ENCODE assay signal across 8 mouse cellular contexts in the genomic region with DNA sequence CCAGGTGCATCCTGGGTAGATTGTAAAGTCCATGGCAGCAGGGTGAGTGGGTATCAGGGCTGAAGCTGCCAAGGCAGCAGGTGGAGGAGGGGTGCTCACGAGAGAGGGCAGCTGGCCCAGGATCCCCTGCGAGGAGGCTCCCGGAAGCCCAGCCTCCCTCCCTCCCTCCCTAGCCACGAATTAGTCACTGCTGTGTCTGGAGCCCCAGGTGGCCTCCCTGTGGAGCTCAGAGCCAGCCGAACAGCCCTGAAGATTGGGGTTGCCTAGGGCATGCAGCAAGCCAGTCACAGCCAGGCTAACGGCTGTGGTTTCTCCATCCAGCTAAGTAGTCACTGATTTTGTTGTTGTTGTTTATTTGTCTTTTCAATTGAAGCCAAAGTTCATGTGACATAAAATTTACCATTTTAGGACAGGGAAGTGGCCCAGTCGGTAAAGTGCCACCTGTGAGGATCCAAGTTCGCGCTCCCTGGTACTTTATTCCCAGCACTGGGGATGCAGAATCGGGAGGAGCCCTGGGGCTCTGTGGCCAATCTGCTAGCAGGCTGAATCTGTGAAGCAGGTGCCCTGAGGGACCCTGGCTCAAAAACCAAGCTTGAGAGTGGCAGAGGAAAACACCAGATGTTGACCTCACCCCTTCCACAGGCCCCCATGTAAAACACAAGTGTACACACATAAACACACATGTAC. TPM values are rescaled to one million over a fixed set of nuclear protein-coding genes. Genes with fewer than 3 reads are reported as not detected.
DNase-seq lines count a peak whose midpoint lies in the region; ATAC-seq and TF ChIP-seq lines count a peak whose summit lies in the region.

No protein-coding gene starts in this region.

- H3K27me3 ChIP-seq in CH12.LX (replicated peaks): no peaks in the 10 kb centered on the region
- no peaks in the 10 kb centered on the region for H3K27me3 ChIP-seq in heart, embryonic 16.5 days (ENCODE audit: control insufficient read depth, insufficient read depth, low read length)
- H3K27me3 ChIP-seq in limb, embryonic 11.5 days (ENCODE audit: control insufficient read depth, insufficient read depth, low read length): peaks cover 6% of the 10 kb centered on the region; the same call in 1 of the 2 replicates
- H3K27me3 ChIP-seq in stomach, embryonic 14.5 days (ENCODE audit: control insufficient read depth, insufficient read depth, low read length): no peaks in the 10 kb centered on the region

- 12% methylated on average over 9 of the region's 10 CpGs for WGBS in heart, embryonic 16.5 days
- WGBS in limb, embryonic 11.5 days: 10% methylated on average over 10 of the region's 10 CpGs
- WGBS in stomach, embryonic 14.5 days: 15% methylated on average over 10 of the region's 10 CpGs

- H3K4me2 ChIP-seq in CH12.LX (ENCODE audit: insufficient read depth, low read depth, poor library complexity, severe bottlenecking): peak overlapping the region; percentile 10
- H3K4me2 ChIP-seq in heart, embryonic 16.5 days (ENCODE audit: low read depth, low read length): peak overlapping the region; percentile 53
- peak overlapping the region; percentile 24 for H3K4me2 ChIP-seq in limb, embryonic 11.5 days (ENCODE audit: low read depth, severe bottlenecking)
- H3K4me2 ChIP-seq in stomach, embryonic 14.5 days (replicated peaks; ENCODE audit: low read depth, low read length): 0 out of 2 replicates have a peak overlapping the region, but pooled peaks have one; percentile 2

- TF ChIP-seq RAD21 in CH12.LX (IDR thresholded peaks at IDR 0.05; ENCODE audit: low read depth, low read length): no peak

- peaks cover 14% of the 10 kb centered on the region for H3K9me3 ChIP-seq in CH12.LX (replicated peaks; ENCODE audit: low read length)
- peaks cover 7% of the 10 kb centered on the region for H3K9me3 ChIP-seq in heart, embryonic 16.5 days (replicated peaks; ENCODE audit: control insufficient read depth, low read length)
- H3K9me3 ChIP-seq in limb, embryonic 11.5 days (ENCODE audit: control insufficient read depth, low read length): no peaks in the 10 kb centered on the region
- H3K9me3 ChIP-seq in stomach, embryonic 14.5 days (ENCODE audit: control insufficient read depth, low read depth, low read length): no peaks in the 10 kb centered on the region; the same call in 1 of the 2 replicates

- TF ChIP-seq POLR2A in CH12.LX (IDR thresholded peaks at IDR 0.05; ENCODE audit: low read depth, low read length): peak; percentile 55; the same call in 1 of the 2 replicates

- H3K36me3 ChIP-seq in CH12.LX (replicated peaks in 1 of 2; ENCODE audit: control insufficient read depth in 1 of 2, insufficient read depth in 1 of 2, low read length in 1 of 2): no peaks in the 10 kb centered on the region
- H3K36me3 ChIP-seq in heart, embryonic 16.5 days (ENCODE audit: control insufficient read depth, insufficient read depth): no peaks in the 10 kb centered on the region
- H3K36me3 ChIP-seq in limb, embryonic 11.5 days (ENCODE audit: control insufficient read depth, insufficient read depth, low read length): no peaks in the 10 kb centered on the region
- H3K36me3 ChIP-seq in stomach, embryonic 14.5 days (ENCODE audit: control insufficient read depth, insufficient read depth, low read length): no peaks in the 10 kb centered on the region

- no peak overlapping the region for H3K27ac ChIP-seq in CH12.LX (ENCODE audit: insufficient read depth, low read depth)
- H3K27ac ChIP-seq in heart, embryonic 16.5 days (ENCODE audit: low read length): no peak overlapping the region
- no peak overlapping the region for H3K27ac ChIP-seq in limb, embryonic 11.5 days (replicated peaks; ENCODE audit: low read depth, low read length)
- H3K27ac ChIP-seq in stomach, embryonic 14.5 days (ENCODE audit: low read length): no peak overlapping the region

- TF ChIP-seq EP300 in CH12.LX (IDR thresholded peaks at IDR 0.05; ENCODE audit: low read length): no peak; the same call in 1 of the 2 replicates

- H3K79me2 ChIP-seq in CH12.LX (replicated peaks; ENCODE audit: control insufficient read depth, extremely low read depth, insufficient read depth, poor library complexity, severe bottlenecking): no peaks in the 10 kb centered on the region

- in situ Hi-C loops in CH12.LX (cut with MboI; ENCODE audit: low pct_ligation_motif_present, low pct_unique_long_range_greater_than_20kb, low sequenced_read_pairs): no loop called here

- H3K4me3 ChIP-seq in CH12.LX (replicated peaks in 1 of 3; ENCODE audit: low read depth in 2 of 3, low read length in 2 of 3, poor library complexity in 1 of 3): peak overlapping the region in 2 of 3 experiments; percentile 31 to 53
- H3K4me3 ChIP-seq in heart, embryonic 16.5 days (ENCODE audit: low read length): no peak overlapping the region; the same call in 1 of the 2 replicates
- H3K4me3 ChIP-seq in limb, embryonic 11.5 days (ENCODE audit: low read depth, low read length): no peak overlapping the region
- H3K4me3 ChIP-seq in stomach, embryonic 14.5 days (ENCODE audit: low read depth, low read length): no peak overlapping the region

- H3K4me1 ChIP-seq in CH12.LX (ENCODE audit: control insufficient read depth in 1 of 2, insufficient read depth in 2 of 2): peaks cover 8 to 32% of the 10 kb centered on the region in 2 experiments
- H3K4me1 ChIP-seq in heart, embryonic 16.5 days (ENCODE audit: control insufficient read depth, insufficient read depth, low read length): peaks cover 10% of the 10 kb centered on the region
- peaks cover 8% of the 10 kb centered on the region; the same call in 1 of the 2 replicates for H3K4me1 ChIP-seq in limb, embryonic 11.5 days (ENCODE audit: control insufficient read depth, insufficient read depth, low read length)
- 0 out of 2 replicates have a peak, but pooled peaks cover 8% of the 10 kb centered on the region for H3K4me1 ChIP-seq in stomach, embryonic 14.5 days (ENCODE audit: control insufficient read depth, insufficient read depth, low read length)

- peak; percentile 82 for ATAC-seq in heart, embryonic 16.5 days (replicated peaks; ENCODE audit: extremely low read depth, insufficient read depth, low FRiP score)
- 0 out of 2 replicates have a peak, but pooled peaks have one; percentile 26 for ATAC-seq in limb, embryonic 11.5 days (ENCODE audit: insufficient number of reproducible peaks, low FRiP score, low TSS enrichment, low read depth)
- peak; percentile 68 for ATAC-seq in stomach, embryonic 14.5 days (ENCODE audit: insufficient number of reproducible peaks, insufficient read depth, low FRiP score, low read depth)
- ATAC-seq in megakaryocyte-erythroid progenitor cell, adult 5-6 weeks (replicated peaks; ENCODE audit: low FRiP score, low TSS enrichment, poor library complexity, severe bottlenecking): no peak

- no peak for TF ChIP-seq CTCF in CH12.LX (conservative IDR thresholded peaks at IDR 0.05 in 1 of 2, IDR thresholded peaks at IDR 0.05 in 1 of 2; ENCODE audit: low read depth in 2 of 2, low read length in 2 of 2)

- no peak overlapping the region for H3K9ac ChIP-seq in CH12.LX (ENCODE audit: insufficient read depth, low read depth)
- peak overlapping the region; percentile 48; the same call in 1 of the 2 replicates for H3K9ac ChIP-seq in heart, embryonic 16.5 days (ENCODE audit: low read length)
- H3K9ac ChIP-seq in limb, embryonic 11.5 days (ENCODE audit: low read length): no peak overlapping the region
- H3K9ac ChIP-seq in stomach, embryonic 14.5 days (replicated peaks; ENCODE audit: low read depth, low read length): no peak overlapping the region

- dilution Hi-C loops in CH12.LX (cut with MboI; ENCODE audit: extremely low pct_ligation_motif_present, extremely low pct_unique_long_range_greater_than_20kb, low sequenced_read_pairs): no loop called here

- peak; percentile 41 for DNase-seq in 3134 (ENCODE audit: extremely low read depth, insufficient read length, low spot score)
- DNase-seq in CH12.LX (ENCODE audit: extremely low read depth): peak; percentile 84
- DNase-seq in cerebellum, postnatal 14 days: peak; percentile 71 to 76
- peak; percentile 60 for DNase-seq in limb, embryonic 11.5 days (ENCODE audit: low spot score)
- DNase-seq in frontal cortex, postnatal 25 days (ENCODE audit: low spot score in 2 of 2): no peak

TF ChIP-seq in CH12.LX, 34 proteins besides CTCF, POLR2A, EP300 and RAD21 (continues in another document):
- TF ChIP-seq MYC (IDR thresholded peaks at IDR 0.05; ENCODE audit: low read depth, low read length): no peak
- no peak for TF ChIP-seq MXI1 (IDR thresholded peaks at IDR 0.05; ENCODE audit: low read depth, low read length)
- TF ChIP-seq CHD1 (IDR thresholded peaks at IDR 0.05; ENCODE audit: low read depth, low read length): no peak
- TF ChIP-seq MEF2A (IDR thresholded peaks at IDR 0.05; ENCODE audit: borderline replicate concordance, low read depth, low read length): no peak
- no peak for TF ChIP-seq ZMIZ1 (IDR thresholded peaks at IDR 0.05; ENCODE audit: low read depth, low read length)
- peak; percentile 64; the same call in 1 of the 2 replicates for TF ChIP-seq MAZ (IDR thresholded peaks at IDR 0.05; ENCODE audit: low read depth, low read length)
- TF ChIP-seq GABPA (IDR thresholded peaks at IDR 0.05; ENCODE audit: insufficient replicate concordance, low read depth, low read length): no peak
- TF ChIP-seq ZKSCAN1 (IDR thresholded peaks at IDR 0.05; ENCODE audit: borderline replicate concordance, low read depth, low read length): no peak
- TF ChIP-seq ELF1 (IDR thresholded peaks at IDR 0.05; ENCODE audit: low read depth, low read length): peak; percentile 74
- TF ChIP-seq BHLHE40 (IDR thresholded peaks at IDR 0.05; ENCODE audit: low read depth, low read length): peak; percentile 89
- peak; percentile 79 for TF ChIP-seq CHD2 (IDR thresholded peaks at IDR 0.05; ENCODE audit: low read length)
- no peak for TF ChIP-seq JUND (conservative IDR thresholded peaks at IDR 0.05; ENCODE audit: low read depth, low read length)
- TF ChIP-seq HCFC1 (IDR thresholded peaks at IDR 0.05; ENCODE audit: low read depth, low read length): peak; percentile 55
- TF ChIP-seq POLR2AphosphoS2 (IDR thresholded peaks at IDR 0.05; ENCODE audit: low read depth, low read length): no peak
- peak; percentile 68; the same call in 1 of the 2 replicates for TF ChIP-seq TCF12 (IDR thresholded peaks at IDR 0.05; ENCODE audit: low read depth, low read length)
- TF ChIP-seq ZC3H11A (IDR thresholded peaks at IDR 0.05; ENCODE audit: low read depth, low read length): no peak

RNA-seq across cellular contexts. Expression of a gene that starts 10.4 kb away (rescaled TPM):
- total RNA-seq in CH12.LX (2012; rRNA removed) (0.13 and 0.34 TPM in 2 replicates), CH12.LX (2014; rRNA removed) (1.3 TPM in 1 of 2 replicates, not detected in the other)
- 0.80 and 0.90 TPM in 2 replicates for polyA plus RNA-seq in CH12.LX (2012; ENCODE audit: insufficient read length, low read depth)
- polyA plus RNA-seq in heart, embryonic 16.5 days (2015; fragmentation: Nextera tagmentation; extraction: Ambion mirVana): 9.8 and 10.6 TPM in 2 replicates
- 0.53 and 0.75 TPM in 2 replicates for polyA plus RNA-seq in limb, embryonic 11.5 days (2014; fragmentation: Nextera tagmentation; extraction: Ambion mirVana)
- polyA plus RNA-seq in stomach, embryonic 14.5 days (2014; fragmentation: Nextera tagmentation; extraction: Ambion mirVana): 15.1 and 18.1 TPM in 2 replicates
- total RNA-seq in megakaryocyte-erythroid progenitor cell, adult 5-6 weeks (2014; fragmentation: Nextera tagmentation): not detected in 2 replicates
- not detected in 2 replicates for total RNA-seq in megakaryocyte-erythroid progenitor cell, adult 5-6 weeks (2017)

Comparison
In these comparisons a context has a peak if more than half of its experiments do, and no peak if none do; other contexts are left out.
1. DNase-seq: peak in 3134 (single experiment), CH12.LX (single experiment), cerebellum, postnatal 14 days (2 of 2) and limb, embryonic 11.5 days (single experiment); none in frontal cortex, postnatal 25 days (0 of 2).
2. H3K4me2 ChIP-seq: peak in every context shown above with its lines; median percentile 53 in heart, embryonic 16.5 days; 24 in limb, embryonic 11.5 days; 10 in CH12.LX; 2 in stomach, embryonic 14.5 days.
3. H3K4me3 ChIP-seq: peak in CH12.LX (2 of 3); none in heart, embryonic 16.5 days (single experiment), limb, embryonic 11.5 days (single experiment) and stomach, embryonic 14.5 days (single experiment).